Mouse (Mus musculus): ENCODE measurements around the gene 2210011C24Rik.
"Not testable (repeated sequence)": the region's sequence is repeated elsewhere in the genome, so short reads cannot be mapped to it uniquely, and the experiment has no call there.

Gene 2210011C24Rik

GRCm38 (mm10) chr8:84019738-84020137 lies 7.8 kb upstream of the 2210011C24Rik start:
- DNase-seq (ENCODE audit: low spot score): no peak

- no peak for DNase-seq (ENCODE audit: low spot score)
These were observed 3.9 kb upstream of the 2210011C24Rik start for GRCm38 (mm10) chr8:84015833-84016232.

- DNase-seq (ENCODE audit: low spot score): no peak
These were observed 661 bp upstream of the 2210011C24Rik start for GRCm38 (mm10) chr8:84012499-84013165.

GRCm38 (mm10) chr8:84010625-84011611 lies 1.1 kb downstream of the 2210011C24Rik start:
- peak; percentile 82 for DNase-seq (ENCODE audit: low spot score)

GRCm38 (mm10) chr8:84009876-84010275 lies 2.1 kb downstream of the 2210011C24Rik start:
- DNase-seq (ENCODE audit: low spot score): peak; percentile 84

GRCm38 (mm10) chr8:84008362-84008761 lies 3.6 kb downstream of the 2210011C24Rik start:
- no peak for DNase-seq (ENCODE audit: low spot score)

- DNase-seq (ENCODE audit: low spot score): not testable (repeated sequence)
These were observed 6.5 kb downstream of the 2210011C24Rik start for GRCm38 (mm10) chr8:84005502-84005901.

GRCm38 (mm10) chr8:84004533-84005201 lies 7.3 kb downstream of the 2210011C24Rik start:
- DNase-seq (ENCODE audit: low spot score): peak; percentile 93

- no peak for DNase-seq (ENCODE audit: low spot score)
These were observed 8.2 kb downstream of the 2210011C24Rik start for GRCm38 (mm10) chr8:84003612-84004246.

- no peak for DNase-seq (ENCODE audit: low spot score)
These were observed 8.9 kb downstream of the 2210011C24Rik start for GRCm38 (mm10) chr8:84002957-84003611.

GRCm38 (mm10) chr8:84001281-84002000 lies 10.5 kb downstream of the 2210011C24Rik start, which contains the start of gene 1700067K01Rik:
TSS of gene 1700067K01Rik (plus strand) at chr8:84001502.
- no peak for DNase-seq (ENCODE audit: low spot score)

GRCm38 (mm10) chr8:83999825-84000224 lies 12.1 kb downstream of the 2210011C24Rik start:
- no peak for DNase-seq (ENCODE audit: low spot score)

- no peak for DNase-seq (ENCODE audit: low spot score)
These were observed 12.8 kb downstream of the 2210011C24Rik start for GRCm38 (mm10) chr8:83999057-83999705.

- peak; percentile 65 for DNase-seq (ENCODE audit: low spot score)
These were observed 13.5 kb downstream of the 2210011C24Rik start for GRCm38 (mm10) chr8:83998231-83999056.

- DNase-seq (ENCODE audit: low spot score): peak; percentile 64
These were observed 14.3 kb downstream of the 2210011C24Rik start, which contains the start of gene Samd1 for GRCm38 (mm10) chr8:83997511-83998141. TSS of gene Samd1 (plus strand) at chr8:83997672.

- DNase-seq (ENCODE audit: low spot score): peak; percentile 89
These were observed 15.1 kb downstream of the 2210011C24Rik start for GRCm38 (mm10) chr8:83996567-83997505.

GRCm38 (mm10) chr8:83995973-83996372 lies 16.0 kb downstream of the 2210011C24Rik start:
- DNase-seq (ENCODE audit: low spot score): no peak

Data from ovary, postnatal 36 days (tissue).